Mouse (Mus musculus) C2C12 (cell line): Measurements from ENCODE around the gene Eps8l3. TPM values are rescaled to one million over a fixed set of nuclear protein-coding genes. Genes with fewer than 3 reads are reported as not detected.
"Not testable (repeated sequence)": the region's sequence is repeated elsewhere in the genome, so short reads cannot be mapped to it uniquely, and the experiment has no call there.

ENCODE experiments used
- H3K27me3 ChIP-seq: one replicate; pipeline ENCODE4 v1.6.1; 2011; ENCODE audit not compliant: control insufficient read depth, insufficient read depth, insufficient read length
- H3K36me3 ChIP-seq: one replicate; pipeline ENCODE4 v1.6.1; 2011; ENCODE audit not compliant: control insufficient read depth, insufficient read depth
- H3K4me3 ChIP-seq: one replicate; pipeline ENCODE4 v1.5.1; 2011; ENCODE audit warnings: mild to moderate bottlenecking, control low read depth; ENCODE audit not compliant: poor library complexity, insufficient read depth, severe bottlenecking
- H3K79me2 ChIP-seq: one replicate; pipeline ENCODE4 v1.6.1; 2011; ENCODE audit not compliant: control insufficient read depth, insufficient read depth
- H3K79me3 ChIP-seq: one replicate; pipeline ENCODE4 v1.6.1; 2011; ENCODE audit warnings: low read depth, control low read depth
- H3ac ChIP-seq: one replicate; pipeline ENCODE3; 2011; ENCODE audit warnings: low read depth; ENCODE audit not compliant: control insufficient read depth, insufficient read length
- CEBPB ChIP-seq: IDR thresholded peaks from one replicate; pipeline ENCODE4 v1.6.1; 2011; ENCODE audit warnings: low read depth, mild to moderate bottlenecking, control low read depth, moderate library complexity
- CTCF ChIP-seq: IDR thresholded peaks from one replicate; pipeline ENCODE4 v1.5.1; 2011; ENCODE audit not compliant: control insufficient read depth, insufficient read depth, insufficient read length
- FOSL1 ChIP-seq: IDR thresholded peaks from one replicate; pipeline ENCODE4 v1.8.0; 2011; ENCODE audit warnings: mild to moderate bottlenecking, low read length; ENCODE audit not compliant: poor library complexity, insufficient read depth, severe bottlenecking
- MAX ChIP-seq: IDR thresholded peaks from one replicate; pipeline ENCODE4 v1.6.1; 2011; ENCODE audit warnings: mild to moderate bottlenecking, control low read depth
- MYOD1 ChIP-seq: IDR thresholded peaks from one replicate; pipeline ENCODE4 v1.6.1; 2011; ENCODE audit warnings: low read depth; ENCODE audit not compliant: control insufficient read depth, insufficient read length
- MYOG ChIP-seq: IDR thresholded peaks from one replicate; pipeline ENCODE4 v1.6.1; 2011; ENCODE audit not compliant: control insufficient read depth, insufficient read length; ENCODE audit errors: extremely low read depth
- USF1 ChIP-seq: IDR thresholded peaks from one replicate; pipeline ENCODE4 v1.6.1; 2011; ENCODE audit warnings: low read depth, mild to moderate bottlenecking, control low read depth, moderate library complexity
- polyA plus RNA-seq: library from polyadenylated mRNA; unstranded; fragments of >200 nt; fragmentation: generic; extraction: Trizol; gene quantifications from one replicate; pipeline ENCODE4 v1.2.1, GENCODE M21; 2012; ENCODE audit warnings: missing spikeins

Eps8l3 gene
- polyA plus RNA-seq, 1 experiment = not detected

GRCm38 (mm10) chr3:107853232-107854181 is 23.5 kb upstream of the Eps8l3 start:
- Histone ChIP-seq H3K79me3 (no peaks in the 10 kb centered on the region), H3ac (no peak overlapping the region), H3K36me3 (no peaks in the 10 kb centered on the region), H3K4me3 (no peak overlapping the region), H3K27me3 (no peaks in the 10 kb centered on the region), H3K79me2 (no peaks in the 10 kb centered on the region)
- TF ChIP-seq FOSL1 = no peak
- no peak for TF ChIP-seq USF1
- no peak for TF ChIP-seq CTCF
- no peak for TF ChIP-seq MYOG
- no peak for TF ChIP-seq CEBPB
- TF ChIP-seq MAX = no peak
- no peak for TF ChIP-seq MYOD1

- Histone ChIP-seq H3K36me3 (no peaks in the 10 kb centered on the region), H3ac (no peak overlapping the region), H3K4me3 (no peak overlapping the region), H3K27me3 (no peaks in the 10 kb centered on the region), H3K79me2 (no peaks in the 10 kb centered on the region), H3K79me3 (no peaks in the 10 kb centered on the region)
- TF ChIP-seq USF1 = no peak
- no peak for TF ChIP-seq MYOD1
- TF ChIP-seq MAX = no peak
- no peak for TF ChIP-seq CTCF
These were observed 21.7 kb upstream of the Eps8l3 start for GRCm38 (mm10) chr3:107855368-107855767.

GRCm38 (mm10) chr3:107857646-107858045 is 19.4 kb upstream of the Eps8l3 start:
- TF ChIP-seq FOSL1 = no peak
- no peak for TF ChIP-seq MYOG
- no peak for TF ChIP-seq MAX
- no peak for TF ChIP-seq USF1
- TF ChIP-seq MYOD1 = no peak
- no peak for TF ChIP-seq CEBPB
- TF ChIP-seq CTCF = no peak
- no peaks in the 10 kb centered on the region for H3K27me3 ChIP-seq
- H3K4me3 ChIP-seq = no peak overlapping the region
- H3K79me3 ChIP-seq = no peaks in the 10 kb centered on the region
- H3ac ChIP-seq = no peak overlapping the region
- no peaks in the 10 kb centered on the region for H3K79me2 ChIP-seq
- H3K36me3 ChIP-seq = no peaks in the 10 kb centered on the region

DNA sequence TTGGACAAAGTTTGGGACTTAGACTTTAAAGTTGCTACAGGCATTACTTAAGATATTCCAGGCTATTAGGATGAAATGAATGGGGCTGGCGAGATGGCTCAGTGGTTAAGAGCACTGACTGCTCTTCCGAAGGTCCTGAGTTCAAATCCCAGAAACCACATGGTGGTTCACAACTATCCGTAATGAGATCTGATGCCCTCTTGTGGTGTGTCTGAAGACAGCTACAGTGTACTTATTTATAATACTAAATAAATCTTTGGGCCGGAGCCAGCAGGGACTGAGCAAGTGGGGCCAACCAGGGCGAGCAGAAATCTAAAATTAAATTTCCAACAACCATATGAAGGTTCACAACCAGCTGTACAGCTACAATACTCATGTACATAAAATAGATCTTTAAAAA is 15.5 kb upstream of the Eps8l3 start:
- H3K36me3 ChIP-seq, H3K79me3 ChIP-seq, H3K27me3 ChIP-seq, H3K79me2 ChIP-seq, H3ac ChIP-seq, H3K4me3 ChIP-seq: not testable (repeated sequence)

GRCm38 (mm10) chr3:107862471-107862870 is 14.6 kb upstream of the Eps8l3 start:
- no peaks in the 10 kb centered on the region for H3K27me3 ChIP-seq
- H3K79me2 ChIP-seq = no peaks in the 10 kb centered on the region
- TF ChIP-seq MYOG (no peak), FOSL1 (no peak), USF1 (no peak), MAX (no peak), MYOD1 (no peak), CEBPB (no peak), CTCF (no peak)
- no peaks in the 10 kb centered on the region for H3K79me3 ChIP-seq
- H3K4me3 ChIP-seq = no peak overlapping the region
- H3K36me3 ChIP-seq = no peaks in the 10 kb centered on the region
- no peak overlapping the region for H3ac ChIP-seq

DNA sequence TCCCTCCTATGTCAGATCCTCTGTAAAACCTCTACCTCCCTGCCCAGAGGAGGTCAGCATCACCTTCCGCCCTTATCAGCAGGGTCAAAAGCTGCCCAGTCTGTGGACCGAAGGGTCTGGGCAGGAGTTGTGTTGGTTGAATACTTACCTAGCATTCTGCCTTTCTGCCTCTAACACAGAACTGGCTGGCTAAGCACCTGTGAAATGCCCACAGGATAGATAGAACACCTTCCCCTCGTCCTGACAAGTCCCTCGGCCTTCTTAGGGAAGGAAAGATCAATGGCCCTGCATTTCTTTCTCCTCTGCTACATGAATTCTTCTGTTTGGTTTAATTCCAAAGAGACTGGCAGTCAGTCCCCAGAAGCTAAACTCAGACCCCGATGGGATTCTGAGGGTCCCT is 13.6 kb upstream of the Eps8l3 start:
- TF ChIP-seq MYOG (no peak), MAX (no peak), CEBPB (no peak), FOSL1 (no peak), CTCF (no peak), MYOD1 (no peak), USF1 (no peak)
- H3K27me3 ChIP-seq = no peaks in the 10 kb centered on the region
- no peak overlapping the region for H3K4me3 ChIP-seq
- H3K79me3 ChIP-seq = no peaks in the 10 kb centered on the region
- H3ac ChIP-seq = no peak overlapping the region
- no peaks in the 10 kb centered on the region for H3K79me2 ChIP-seq
- no peaks in the 10 kb centered on the region for H3K36me3 ChIP-seq
